Mouse (Mus musculus) brain, embryonic 14.5 days (tissue): ENCODE results near the gene Mybl2.

ENCODE experiments used
- CTCF ChIP-seq: fragments of 200-500 bp; IDR thresholded peaks from 2 replicates; pipeline ENCODE4 v1.5.1; 2012; ENCODE audit warnings: inconsistent platforms, mild to moderate bottlenecking, moderate library complexity, borderline replicate concordance; ENCODE audit not compliant: insufficient read depth, insufficient read length; ENCODE audit errors: extremely low read depth
- POLR2A ChIP-seq: fragments of 200-500 bp; IDR thresholded peaks from 2 replicates; pipeline ENCODE4 v1.6.1; 2012; ENCODE audit warnings: mild to moderate bottlenecking, inconsistent platforms, borderline replicate concordance; ENCODE audit not compliant: poor library complexity, insufficient read depth, insufficient read length, severe bottlenecking; ENCODE audit errors: extremely low read depth

- TF ChIP-seq CTCF = no peak
- no peak for TF ChIP-seq POLR2A
These were observed 53.9 kb downstream of the Mybl2 start for GRCm38 (mm10) chr2:163108385-163108784.
